Mouse (Mus musculus): ENCODE measurements around the gene Psmd5. TPM values are rescaled to one million over a fixed set of nuclear protein-coding genes. Genes with fewer than 3 reads are reported as not detected.
"Not testable (repeated sequence)": the region's sequence is repeated elsewhere in the genome, so short reads cannot be mapped to it uniquely, and the experiment has no call there.

The Psmd5 gene
- total RNA-seq, 2 experiments from 2014 or later: 38.2 to 45.8 TPM

GRCm38 (mm10) chr2:34830066-34830465 lies 44.7 kb downstream of the Psmd5 start:
- DNase-seq; intact Hi-C loops (cut with DNase I): not testable (repeated sequence)

DNA sequence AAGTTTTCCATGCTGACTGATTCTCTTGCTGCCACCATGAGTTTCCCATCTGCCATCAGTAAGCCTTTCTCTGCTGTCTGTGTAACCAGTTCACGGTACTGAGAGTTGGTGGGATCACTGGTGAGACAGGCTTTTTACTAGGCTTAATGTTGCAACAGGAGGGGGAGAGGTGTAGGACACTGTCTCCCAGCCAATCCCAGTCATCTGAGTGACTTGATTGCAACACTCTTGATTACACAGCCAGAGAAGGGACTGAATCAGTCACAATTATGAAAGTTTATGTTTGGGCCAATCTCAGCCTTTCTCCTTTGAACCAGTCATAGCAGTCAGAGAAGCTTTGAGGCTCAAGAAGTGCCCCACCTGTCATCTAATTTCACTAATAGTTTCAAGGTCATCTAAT lies 46.7 kb downstream of the Psmd5 start:
- intact Hi-C loops (cut with DNase I): no loop called here
- DNase-seq: no peak

DNA sequence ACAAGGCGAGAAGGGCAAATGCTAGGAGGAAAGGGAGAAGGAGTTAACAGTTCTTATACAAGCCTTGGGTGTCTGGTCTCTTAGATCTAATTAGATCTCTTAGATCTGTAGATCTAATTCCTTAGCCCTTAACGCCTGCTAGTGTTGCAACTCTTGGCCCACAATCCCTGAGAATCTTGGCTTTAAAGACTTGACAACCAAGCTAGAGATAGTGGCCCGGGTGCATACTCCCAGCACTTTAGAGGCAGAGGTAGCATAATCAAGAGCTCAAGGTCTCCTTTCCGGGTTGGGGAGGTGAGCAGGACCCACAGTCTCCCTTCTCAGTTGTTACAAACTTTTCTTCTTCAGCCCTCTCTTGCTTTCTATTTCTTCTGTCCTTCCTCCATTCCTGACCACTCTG lies 47.2 kb downstream of the Psmd5 start:
- intact Hi-C loops (cut with DNase I): no loop called here
- DNase-seq: no peak

GRCm38 (mm10) chr2:34826460-34827231 lies 48.1 kb downstream of the Psmd5 start:
- intact Hi-C loops (cut with DNase I): no loop called here
- DNase-seq: no peak

DNA sequence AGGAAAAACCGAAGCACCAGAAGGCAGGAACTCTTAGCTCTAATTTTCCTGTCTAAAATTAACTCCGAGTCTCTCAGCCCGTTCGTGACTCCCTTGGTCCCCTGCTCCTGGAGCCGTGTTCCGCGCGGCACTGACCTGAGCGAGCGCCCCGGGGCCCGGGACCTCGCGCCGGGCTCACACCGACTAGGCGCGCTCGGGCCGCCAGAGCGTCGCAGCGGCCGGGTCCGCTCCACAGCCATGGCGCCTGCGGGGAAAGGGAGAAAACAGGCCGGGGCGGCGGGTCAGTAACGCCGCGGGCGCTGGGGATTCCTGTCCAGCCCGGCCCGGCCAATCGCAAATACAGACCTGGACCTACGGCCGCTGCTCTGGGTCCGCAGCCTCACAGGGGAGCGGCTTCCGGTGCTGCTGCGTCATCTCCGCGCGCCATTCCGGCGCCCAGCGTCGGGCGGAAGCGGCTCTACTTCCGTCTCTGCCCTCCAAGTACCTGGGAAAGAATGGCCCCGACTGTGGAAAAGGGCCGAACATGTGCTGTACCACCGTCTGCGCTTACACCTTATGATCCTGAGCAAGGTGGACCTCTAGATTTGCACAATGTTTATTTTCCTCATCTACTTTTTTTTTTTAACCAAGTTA lies 48.8 kb downstream of the Psmd5 start, which contains the start of gene Fbxw2:
Gene Fbxw2 (minus strand): TSS at position 485 of the 633 bp plus-strand sequence.
- DNase-seq: peak; percentile 93
- intact Hi-C loops (cut with DNase I): no loop called here

DNA sequence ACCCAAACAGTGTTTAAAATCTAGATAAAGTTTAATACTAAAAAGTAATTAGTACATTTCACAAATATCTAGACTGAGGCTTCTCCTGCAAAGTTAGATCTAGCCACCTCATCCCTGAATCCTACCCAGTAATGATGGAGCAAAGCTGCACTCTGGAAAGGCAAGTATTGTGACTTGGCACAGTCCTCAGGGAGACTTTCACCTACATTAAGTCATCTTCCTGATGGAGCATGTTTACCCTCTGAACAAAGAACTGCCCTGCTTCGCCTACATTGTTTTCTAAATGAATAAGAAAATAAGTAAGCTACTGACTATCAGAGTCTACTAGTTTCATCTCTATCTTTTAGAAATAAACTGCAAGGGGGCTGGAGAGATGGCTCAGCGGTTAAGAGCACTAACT lies 56.3 kb downstream of the Psmd5 start:
- intact Hi-C loops (cut with DNase I): no loop called here
- DNase-seq: no peak

GRCm38 (mm10) chr2:34815893-34816292 lies 58.9 kb downstream of the Psmd5 start:
- intact Hi-C loops (cut with DNase I): not testable (repeated sequence)

GRCm38 (mm10) chr2:34812706-34813105 lies 62.1 kb downstream of the Psmd5 start:
- DNase-seq: no peak
- intact Hi-C loops (cut with DNase I): no loop called here

More at GRCm38 (mm10) chr2:34815893-34816292, 58.9 kb downstream of the Psmd5 start:
- not testable (repeated sequence) for DNase-seq

DNA sequence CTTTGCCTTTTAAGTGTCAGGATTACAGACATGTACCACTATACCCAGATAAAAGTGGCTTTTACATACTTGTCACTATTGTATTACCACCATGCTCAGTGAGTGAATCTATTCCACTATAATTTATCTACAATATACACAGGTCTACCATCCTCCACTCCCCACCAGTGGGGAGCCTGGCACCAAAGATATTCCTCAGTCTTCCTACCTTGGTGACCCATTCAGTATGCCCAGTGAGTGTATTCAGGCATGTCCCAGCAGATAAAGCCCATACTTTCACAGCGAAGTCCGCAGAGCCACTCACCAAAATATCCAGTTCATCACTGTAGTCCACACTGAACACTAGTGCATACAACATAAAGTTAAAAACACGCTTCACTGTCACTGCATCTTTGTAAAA lies 64.0 kb downstream of the Psmd5 start:
- intact Hi-C loops (cut with DNase I): no loop called here
- no peak for DNase-seq

DNA sequence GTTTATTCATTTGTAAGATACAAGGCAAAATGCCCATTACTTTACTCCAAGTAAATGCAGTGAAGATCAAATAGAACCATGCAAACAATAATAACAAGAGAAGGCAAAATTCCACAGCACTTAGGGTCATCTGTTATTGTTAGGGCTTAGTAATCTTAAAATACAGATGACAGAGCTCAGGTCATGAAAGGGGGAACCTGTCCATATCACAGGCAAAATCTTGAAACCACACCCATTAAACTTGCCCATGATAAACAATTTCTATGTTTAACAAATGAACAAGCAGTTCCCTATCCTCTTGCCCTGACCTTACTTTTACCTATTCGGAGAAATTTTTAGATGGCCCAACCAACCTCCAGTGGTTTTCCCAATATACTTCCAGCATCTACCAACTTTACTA lies 65.2 kb downstream of the Psmd5 start:
- intact Hi-C loops (cut with DNase I): no loop called here

GRCm38 (mm10) chr2:34808057-34808456 lies 66.7 kb downstream of the Psmd5 start:
- intact Hi-C loops (cut with DNase I): no loop called here
- no peak for DNase-seq

More for the DNA sequence above, 65.2 kb downstream of the Psmd5 start:
- no peak for DNase-seq

DNA sequence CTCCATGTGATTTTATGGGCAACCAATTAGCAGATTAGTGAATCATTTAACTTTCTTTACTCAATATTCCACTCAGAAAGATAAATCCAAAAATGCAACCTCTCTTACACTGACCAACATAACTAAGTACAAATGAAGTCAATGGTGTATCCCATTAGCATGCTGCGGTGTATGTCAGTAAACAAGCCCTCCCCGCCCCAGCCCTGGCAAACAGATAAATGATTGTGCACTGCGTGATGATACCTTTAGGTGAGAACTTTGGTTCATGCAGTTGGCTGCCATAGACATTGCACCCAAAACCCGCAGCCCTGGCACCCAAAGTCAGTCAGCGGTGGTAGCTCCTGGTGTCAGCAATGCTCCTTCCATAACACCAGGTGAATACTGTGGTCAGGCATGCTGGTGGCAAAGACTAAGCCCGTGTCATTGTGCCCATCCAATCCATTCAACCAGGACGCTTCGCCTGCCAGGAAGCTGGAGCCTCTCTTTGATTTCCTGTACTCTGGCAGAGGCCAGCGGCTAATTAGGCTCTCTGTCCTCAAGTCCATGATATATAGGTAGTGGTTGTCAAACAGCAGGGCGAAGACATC lies 69.3 kb downstream of the Psmd5 start:
- no peak for DNase-seq
- intact Hi-C loops (cut with DNase I): no loop called here

DNA sequence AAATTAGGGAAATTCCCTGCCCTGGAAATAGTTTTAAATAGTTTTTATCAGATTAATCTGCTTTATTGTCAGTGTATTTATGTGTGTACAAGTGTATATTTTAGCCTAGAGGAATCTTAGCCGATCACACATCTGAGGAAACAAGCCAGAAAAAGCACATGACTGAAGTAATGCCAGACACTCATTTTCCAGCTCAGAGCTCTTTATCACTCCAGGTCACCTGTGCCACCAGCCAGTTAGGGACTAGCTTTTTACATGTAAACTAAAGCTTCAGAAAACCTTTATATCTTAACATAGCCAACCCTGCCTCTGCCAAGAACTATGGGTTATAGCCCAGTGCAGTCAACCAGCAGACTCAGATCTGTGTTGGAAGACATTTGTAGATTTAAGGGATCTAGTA lies 70.0 kb downstream of the Psmd5 start:
- intact Hi-C loops (cut with DNase I): no loop called here
- DNase-seq: no peak

DNA sequence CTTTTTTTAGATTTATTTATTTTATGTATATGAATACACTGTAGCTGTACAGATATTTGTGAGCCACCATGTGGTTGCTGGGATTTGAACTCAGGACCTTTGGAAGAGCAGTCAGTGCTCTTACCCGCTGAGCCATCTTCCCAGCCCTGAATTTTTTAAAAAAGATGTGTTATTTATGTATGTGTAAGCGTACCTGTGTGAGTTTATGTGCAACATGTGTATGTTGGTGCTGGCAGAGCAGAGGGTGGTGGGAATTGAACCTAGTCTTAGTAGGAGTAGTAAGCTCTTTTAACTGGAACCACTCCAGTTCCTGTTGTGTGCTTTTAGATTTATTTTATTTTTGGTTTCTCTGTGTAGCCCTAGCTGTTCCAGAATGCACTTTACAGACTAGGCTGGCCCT lies 70.6 kb downstream of the Psmd5 start:
- no peak for DNase-seq
- intact Hi-C loops (cut with DNase I): no loop called here

- DNase-seq: no peak
- intact Hi-C loops (cut with DNase I): no loop called here
Measured at GRCm38 (mm10) chr2:34803746-34804145, 71.0 kb downstream of the Psmd5 start.

- intact Hi-C loops (cut with DNase I); DNase-seq: not testable (repeated sequence)
Measured at GRCm38 (mm10) chr2:34802565-34803245, 72.1 kb downstream of the Psmd5 start.

- DNase-seq: peak; percentile 97
- intact Hi-C loops (cut with DNase I): no loop called here
Measured at GRCm38 (mm10) chr2:34801516-34802482, 73.0 kb downstream of the Psmd5 start.

DNA sequence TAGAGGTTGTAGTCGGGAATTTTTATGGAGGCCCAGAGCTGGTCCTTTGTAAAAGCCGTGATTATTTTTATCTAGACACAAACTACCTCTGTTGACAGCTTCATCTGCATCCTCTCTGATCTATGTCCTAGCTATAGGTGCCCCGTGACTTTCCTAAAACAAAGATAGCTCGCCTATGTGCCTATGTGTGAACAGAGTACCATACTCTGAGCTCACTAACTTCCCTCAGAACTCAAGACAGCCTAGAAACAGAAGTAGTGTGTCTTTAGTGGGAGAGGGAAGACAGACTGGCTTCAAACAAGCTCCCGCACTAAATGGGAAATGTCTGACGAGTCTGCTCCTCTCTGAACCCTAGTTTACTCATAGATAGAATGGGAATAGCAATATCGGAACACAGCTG lies 74.4 kb downstream of the Psmd5 start:
- intact Hi-C loops (cut with DNase I): no loop called here
- DNase-seq: no peak

All from left cerebral cortex, postnatal 4 days (tissue).